Mouse (Mus musculus) leukemia stem cell, adult 10-12 weeks (primary cell): ENCODE data around the gene Uncx. TPM values are rescaled to one million over a fixed set of nuclear protein-coding genes. Genes with fewer than 3 reads are reported as not detected.

Experiments
- polyA plus RNA-seq: library from polyadenylated mRNA; stranded (reverse); fragments of >175 nt; gene quantifications from 2 replicates; pipeline ENCODE4 v1.2.3, GENCODE M21; 2012; ENCODE audit warnings: low replicate concordance

Uncx gene
- not detected in 2 replicates for polyA plus RNA-seq

GRCm38 (mm10) chr5:139543214-139543613 is at the start of gene Uncx:
Gene Uncx, plus strand, starts transcription at chr5:139543494.

Other genes with a start within 250 kb of the Uncx start
- 6.4 and 6.7 TPM in 2 replicates for gene Adap1, start 217.9 kb upstream of the Uncx start, polyA plus RNA-seq
- gene Cox19, start 192.1 kb upstream of the Uncx start, polyA plus RNA-seq = 31.5 and 69.9 TPM in 2 replicates
- gene Cyp2w1, start 190.9 kb upstream of the Uncx start, polyA plus RNA-seq = not detected in 2 replicates
- 37.7 and 55.6 TPM in 2 replicates for gene Gpr146, start 165.8 kb upstream of the Uncx start, polyA plus RNA-seq
- 0.09 and 0.23 TPM in 2 replicates for gene C130050O18Rik, start 138.2 kb upstream of the Uncx start, polyA plus RNA-seq
- 0.17 TPM in 1 of 2 replicates, not detected in the other for gene Gper1, start 120.3 kb upstream of the Uncx start, polyA plus RNA-seq
- gene 3110082I17Rik, start 83.0 kb upstream of the Uncx start, polyA plus RNA-seq = 27.4 and 43.2 TPM in 2 replicates
- gene Zfand2a, start 58.9 kb upstream of the Uncx start, polyA plus RNA-seq = 2.1 and 3.2 TPM in 2 replicates
- gene Micall2, start 192.8 kb downstream of the Uncx start, polyA plus RNA-seq = 58.8 and 64.8 TPM in 2 replicates
- 127 and 152 TPM in 2 replicates for gene Ints1, start 232.2 kb downstream of the Uncx start, polyA plus RNA-seq
- 60.1 and 77.2 TPM in 2 replicates for gene Mafk, start 248.0 kb downstream of the Uncx start, polyA plus RNA-seq